Mouse (Mus musculus) ES-Bruce4 (cell line): ENCODE data around the gene Kirrel3. TPM values are rescaled to one million over a fixed set of nuclear protein-coding genes. Genes with fewer than 3 reads are reported as not detected.

Experiments used
- H3K27ac ChIP-seq: 2 replicates; pipeline ENCODE4 v1.5.1; 2012; ENCODE audit warnings: low read length, inconsistent platforms; ENCODE audit not compliant: insufficient read depth
- H3K27me3 ChIP-seq: 2 replicates; pipeline ENCODE4 v1.6.1; 2012; ENCODE audit warnings: mild to moderate bottlenecking, low read length, inconsistent platforms; ENCODE audit not compliant: control insufficient read depth, poor library complexity, insufficient read depth, severe bottlenecking
- H3K36me3 ChIP-seq: 2 replicates; pipeline ENCODE4 v1.6.1; 2012; ENCODE audit warnings: inconsistent platforms, mild to moderate bottlenecking, low read length, moderate library complexity; ENCODE audit not compliant: control insufficient read depth, poor library complexity, insufficient read depth, severe bottlenecking
- H3K4me1 ChIP-seq: one replicate; pipeline ENCODE4 v1.8.1; 2011; ENCODE audit warnings: low read length; ENCODE audit not compliant: control insufficient read depth, insufficient read depth
- H3K4me3 ChIP-seq: 2 replicates; pipeline ENCODE4 v1.5.1; 2011; ENCODE audit warnings: low read depth, mild to moderate bottlenecking, low read length
- H3K9ac ChIP-seq: 2 replicates; pipeline ENCODE4 v1.6.1; 2012; ENCODE audit warnings: low read depth, mild to moderate bottlenecking, inconsistent platforms; ENCODE audit not compliant: poor library complexity, severe bottlenecking
- H3K9me3 ChIP-seq: replicated peaks from 2 replicates; pipeline ENCODE4 v1.6.1; 2012; ENCODE audit warnings: mild to moderate bottlenecking, low read length, inconsistent platforms; ENCODE audit not compliant: control insufficient read depth, poor library complexity, insufficient read depth, severe bottlenecking
- CTCF ChIP-seq: IDR thresholded peaks from one replicate; pipeline ENCODE4 v1.8.1; 2011; ENCODE audit warnings: low read depth, low read length
- EP300 ChIP-seq: IDR thresholded peaks from 2 replicates; pipeline ENCODE4 v1.6.1; 2011; ENCODE audit warnings: low read depth, low read length; ENCODE audit not compliant: insufficient read depth
- POLR2A ChIP-seq: IDR thresholded peaks from one replicate; pipeline ENCODE4 v1.8.1; 2011; ENCODE audit warnings: low read length; ENCODE audit not compliant: insufficient read depth
- polyA plus RNA-seq: library from polyadenylated mRNA; stranded (reverse); fragments of >200 nt; gene quantifications from 2 replicates; pipeline ENCODE4 v1.2.4, GENCODE M21; 2011; ENCODE audit warnings: low read depth; ENCODE audit not compliant: missing spikeins, insufficient read depth, insufficient read length

Kirrel3 gene
- polyA plus RNA-seq, 1 experiment = 0.52 TPM

DNA sequence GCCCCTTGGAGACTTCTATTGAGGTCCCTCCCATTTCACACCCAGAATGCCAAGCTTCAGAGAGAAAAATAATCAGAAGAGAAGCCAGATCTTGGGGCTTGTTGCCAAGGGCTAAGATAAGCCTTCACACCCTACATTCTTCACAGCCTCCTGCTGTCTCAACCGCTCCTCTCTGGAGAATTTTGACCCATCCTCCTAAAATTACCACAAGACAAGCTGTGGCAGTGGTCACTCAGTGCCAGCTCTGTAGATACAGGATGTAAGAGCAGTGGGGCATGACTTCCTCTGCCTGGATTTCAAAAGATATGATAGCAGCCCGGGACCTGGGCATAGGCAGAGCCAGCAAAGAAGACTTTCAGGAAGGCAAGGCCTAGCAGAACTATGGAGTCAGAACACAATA, 575.8 kb downstream of the Kirrel3 start:
- Histone ChIP-seq H3K4me1 (no peaks in the 10 kb centered on the region), H3K9ac (no peak overlapping the region), H3K27ac (no peak overlapping the region), H3K4me3 (no peak overlapping the region), H3K27me3 (no peaks in the 10 kb centered on the region), H3K36me3 (no peaks in the 10 kb centered on the region), H3K9me3 (peaks cover 11% of the 10 kb centered on the region)
- TF ChIP-seq CTCF (no peak), EP300 (no peak), POLR2A (no peak)
